Mouse (Mus musculus) spleen, postnatal 10 days (tissue): ENCODE data around the gene Sema3b.

Source experiments
- DNase-seq, 2 experiments: peaks; one replicate each; pipeline ENCODE4 v3.0.0; 2021 to 2022; ENCODE audit warnings: low spot score in 2 of 2

Gene Sema3b

GRCm38 (mm10) chr9:107549297-107550074, 59.5 kb downstream of the Sema3b start:
- DNase-seq = no peak

GRCm38 (mm10) chr9:107548820-107549219, 60.2 kb downstream of the Sema3b start:
- no peak for DNase-seq

- no peak for DNase-seq
Observed at GRCm38 (mm10) chr9:107547957-107548356, 61.1 kb downstream of the Sema3b start.
